Mouse (Mus musculus): ENCODE data around the gene Pid1. TPM values are rescaled to one million over a fixed set of nuclear protein-coding genes. Genes with fewer than 3 reads are reported as not detected.

Pid1 gene
- polyA plus RNA-seq, 1 experiment from 2014 or later = 62.4 TPM

DNA sequence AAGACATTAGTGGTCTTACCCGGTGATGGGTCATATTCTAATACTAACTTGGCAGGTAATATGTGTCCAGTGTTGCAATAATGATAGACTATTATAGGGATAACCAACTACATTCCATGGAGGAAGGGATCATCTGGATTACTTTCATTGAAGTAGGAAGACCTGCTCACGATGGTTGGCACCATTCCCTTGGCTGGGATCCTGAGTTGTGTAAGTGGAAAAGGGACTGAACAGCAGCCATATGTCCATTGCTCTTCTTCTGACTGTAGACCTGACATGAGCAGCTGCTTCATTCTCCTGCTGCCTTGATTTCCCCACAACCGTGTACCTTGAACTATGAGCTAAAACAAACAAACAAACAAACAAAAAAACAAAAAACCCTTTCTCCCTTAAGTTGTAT, 278.6 kb downstream of the Pid1 start:
- no peaks in the 10 kb centered on the region for H3K27me3 ChIP-seq
- no peaks in the 10 kb centered on the region for H3K36me3 ChIP-seq
- ATAC-seq (ENCODE audit: low FRiP score, low read depth) = no peak
- no peak overlapping the region for H3K27ac ChIP-seq (replicated peaks)
- H3K4me2 ChIP-seq (replicated peaks) = no peak overlapping the region
- H3K4me3 ChIP-seq = no peak overlapping the region
- 0 out of 2 replicates have a peak, but pooled peaks cover 5% of the 10 kb centered on the region for H3K4me1 ChIP-seq
- H3K9ac ChIP-seq (replicated peaks) = no peak overlapping the region
- H3K9me3 ChIP-seq = no peaks in the 10 kb centered on the region
- 96% methylated on average over 3 of the region's 3 CpGs for WGBS

DNA sequence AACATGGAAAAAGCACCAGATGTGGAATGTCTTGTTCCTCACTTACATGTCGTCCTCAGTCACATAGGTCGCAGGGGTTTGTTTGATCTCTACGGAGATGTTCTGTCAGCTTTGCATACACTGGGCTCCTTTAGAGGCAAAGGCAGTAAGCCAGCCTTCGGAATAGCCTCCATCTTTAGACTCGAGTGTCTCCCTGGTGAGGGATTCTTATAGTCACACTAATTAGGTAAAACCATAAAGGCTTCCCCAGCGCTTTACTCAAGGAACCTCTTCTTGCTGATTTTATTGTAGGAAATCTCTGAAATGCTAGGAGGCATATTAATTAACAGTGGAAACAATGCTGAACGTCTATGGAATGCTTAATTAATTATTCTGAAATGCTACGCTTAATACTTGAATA, 284.4 kb downstream of the Pid1 start:
- Histone ChIP-seq H3K4me2 (replicated peaks) (no peak overlapping the region), H3K4me3 (no peak overlapping the region), H3K4me1 (no peaks in the 10 kb centered on the region), H3K9me3 (no peaks in the 10 kb centered on the region), H3K9ac (replicated peaks) (no peak overlapping the region), H3K36me3 (peaks cover 3% of the 10 kb centered on the region; the same call in 1 of the 2 replicates), H3K27ac (replicated peaks) (no peak overlapping the region), H3K27me3 (no peaks in the 10 kb centered on the region)
- WGBS = 69% methylated on average over 8 of the region's 8 CpGs
- ATAC-seq (ENCODE audit: low FRiP score, low read depth) = no peak

DNA sequence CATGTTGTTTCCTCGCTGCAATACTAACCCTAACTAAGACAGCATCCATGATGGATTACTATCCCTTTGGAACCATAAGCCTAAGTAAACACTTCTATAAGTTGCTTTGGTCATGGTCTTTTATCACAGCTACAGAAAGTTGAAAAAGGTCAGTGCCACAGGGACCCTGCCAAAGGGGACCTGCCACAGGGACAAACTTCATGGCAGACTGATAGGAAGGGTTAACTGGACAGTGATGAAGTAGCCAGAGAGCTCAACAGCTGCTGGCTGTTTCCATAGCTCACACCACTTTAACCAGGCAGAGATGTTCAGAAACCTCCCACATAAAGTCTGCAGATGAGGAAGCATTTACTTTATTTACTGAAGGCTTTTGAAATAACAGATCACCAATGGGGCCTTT, 287.0 kb downstream of the Pid1 start:
- Histone ChIP-seq H3K9ac (replicated peaks) (no peak overlapping the region), H3K27ac (replicated peaks) (no peak overlapping the region), H3K4me1 (no peaks in the 10 kb centered on the region), H3K4me3 (no peak overlapping the region), H3K4me2 (replicated peaks) (no peak overlapping the region), H3K9me3 (no peaks in the 10 kb centered on the region), H3K36me3 (peaks cover 3% of the 10 kb centered on the region; the same call in 1 of the 2 replicates), H3K27me3 (no peaks in the 10 kb centered on the region)
- no peak for ATAC-seq (ENCODE audit: low FRiP score, low read depth)
- WGBS = 83% methylated on average over 1 of the region's 1 CpGs

DNA sequence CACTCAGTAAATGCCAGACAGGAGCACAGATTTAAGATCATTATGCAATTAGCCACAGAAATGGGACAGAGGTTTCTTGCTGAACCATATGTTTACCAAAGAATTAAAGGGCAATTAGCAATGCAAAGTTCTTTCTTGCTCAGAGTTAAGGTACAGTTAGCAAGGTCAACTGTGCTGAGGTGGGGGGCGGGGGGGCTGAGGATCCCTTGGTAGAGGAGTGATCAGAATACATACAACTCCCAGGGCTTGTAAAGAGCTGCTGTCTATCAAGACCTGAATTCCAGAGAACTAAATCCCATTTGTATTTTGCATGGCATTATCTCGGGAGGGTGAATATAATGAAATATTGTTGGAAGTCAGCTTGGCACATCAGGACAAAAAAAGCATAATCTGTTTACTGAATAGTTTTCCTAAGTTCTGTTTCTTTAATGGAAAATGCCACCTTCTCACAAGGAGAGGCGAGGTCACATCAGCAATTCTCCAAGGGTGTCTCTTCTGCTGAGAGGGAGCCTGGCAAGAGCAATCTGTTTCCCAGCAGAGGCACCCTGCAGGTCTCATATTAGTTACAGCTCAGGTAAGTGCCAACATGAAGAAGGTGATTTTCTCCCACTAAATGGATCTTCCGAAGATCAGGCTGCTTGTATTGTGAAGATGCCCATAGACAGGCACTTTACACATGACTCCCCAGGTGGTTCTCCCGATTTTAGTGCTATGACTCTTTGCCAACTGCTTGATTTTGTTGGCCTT, 306.9 kb downstream of the Pid1 start:
- Histone ChIP-seq H3K9me3 (no peaks in the 10 kb centered on the region), H3K27ac (replicated peaks) (no peak overlapping the region), H3K4me3 (no peak overlapping the region), H3K36me3 (no peaks in the 10 kb centered on the region), H3K9ac (replicated peaks) (no peak overlapping the region), H3K4me1 (peaks cover 13% of the 10 kb centered on the region), H3K4me2 (replicated peaks) (no peak overlapping the region), H3K27me3 (no peaks in the 10 kb centered on the region)
- 66% methylated on average over 5 of the region's 5 CpGs for WGBS
- peak; percentile 66; the same call in 1 of the 2 replicates for ATAC-seq (ENCODE audit: low FRiP score, low read depth)

DNA sequence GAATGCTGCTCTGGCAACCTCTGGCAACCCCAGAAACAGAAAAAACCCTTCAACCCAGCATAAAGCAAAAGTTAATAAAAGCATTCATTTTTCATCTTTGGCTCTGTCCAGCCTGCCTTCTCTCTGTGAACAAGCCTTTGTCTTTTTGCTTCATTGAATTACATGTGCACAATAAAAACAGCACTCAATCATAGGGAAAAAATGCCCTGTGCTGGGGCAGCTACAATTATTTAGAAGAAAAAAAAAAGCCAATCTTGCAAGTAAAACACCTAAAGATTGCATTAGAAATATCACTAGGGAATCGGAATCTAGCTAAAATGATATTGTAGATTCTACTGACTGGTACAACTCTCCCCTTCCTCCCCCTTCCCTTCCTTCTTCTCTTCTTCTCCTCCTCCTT, 307.7 kb downstream of the Pid1 start:
- no peak overlapping the region for H3K27ac ChIP-seq (replicated peaks)
- ATAC-seq (ENCODE audit: low FRiP score, low read depth) = no peak
- H3K4me3 ChIP-seq = no peak overlapping the region
- H3K4me1 ChIP-seq = peaks cover 13% of the 10 kb centered on the region
- H3K27me3 ChIP-seq = no peaks in the 10 kb centered on the region
- no peak overlapping the region for H3K9ac ChIP-seq (replicated peaks)
- no peaks in the 10 kb centered on the region for H3K9me3 ChIP-seq
- H3K36me3 ChIP-seq = no peaks in the 10 kb centered on the region
- 82% methylated on average over 1 of the region's 1 CpGs for WGBS
- H3K4me2 ChIP-seq (replicated peaks) = no peak overlapping the region

DNA sequence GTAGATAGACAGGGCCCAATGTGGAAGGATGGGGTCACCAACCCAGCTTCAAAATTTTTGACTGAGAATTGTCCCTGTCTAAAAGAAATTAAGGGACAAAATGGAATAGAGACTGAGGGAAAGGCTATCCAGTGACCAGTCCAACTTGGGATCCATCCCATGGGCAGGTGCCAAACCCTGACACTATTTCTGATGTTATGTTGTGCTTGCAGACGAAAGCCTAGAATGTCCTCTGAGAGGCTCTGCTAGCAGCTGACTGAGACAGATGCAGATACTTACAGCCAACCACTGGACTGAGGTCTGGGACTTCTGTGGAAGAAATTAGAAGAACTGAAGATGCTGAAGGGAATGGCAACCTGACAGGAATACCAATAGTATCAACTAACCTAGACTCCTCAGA, 338.2 kb downstream of the Pid1 start:
- ATAC-seq (ENCODE audit: low FRiP score, low read depth) = no peak
- Histone ChIP-seq H3K27me3 (no peaks in the 10 kb centered on the region), H3K36me3 (no peaks in the 10 kb centered on the region), H3K9ac (replicated peaks) (no peak overlapping the region), H3K27ac (replicated peaks) (no peak overlapping the region), H3K9me3 (no peaks in the 10 kb centered on the region), H3K4me1 (no peaks in the 10 kb centered on the region), H3K4me3 (no peak overlapping the region), H3K4me2 (replicated peaks) (no peak overlapping the region)
- 95% methylated on average over 1 of the region's 1 CpGs for WGBS

DNA sequence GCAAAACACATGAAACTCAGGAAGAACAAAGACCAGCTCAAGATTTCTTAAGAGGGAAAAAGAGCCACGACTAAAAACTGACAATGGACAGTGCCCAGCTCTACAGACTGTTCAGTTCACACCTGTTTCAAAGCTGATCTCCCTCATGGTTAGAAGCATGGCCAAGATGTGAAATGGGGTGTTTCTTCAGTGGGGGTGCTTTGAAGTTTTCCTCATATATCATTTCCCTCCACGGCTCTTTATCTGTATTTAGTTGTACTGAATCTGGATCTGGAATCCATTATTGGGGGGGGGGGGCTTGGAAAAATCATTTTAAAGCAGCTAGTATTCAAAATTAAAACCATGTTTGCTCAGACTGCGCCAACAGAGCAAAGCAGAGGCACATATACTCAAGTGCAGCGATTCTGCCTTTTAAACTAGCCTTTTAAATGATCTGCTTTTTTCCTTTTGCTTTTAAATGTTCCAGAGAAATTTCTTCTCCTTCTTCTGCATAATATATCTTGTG, 351.1 kb downstream of the Pid1 start:
- H3K36me3 ChIP-seq = no peaks in the 10 kb centered on the region

DNA sequence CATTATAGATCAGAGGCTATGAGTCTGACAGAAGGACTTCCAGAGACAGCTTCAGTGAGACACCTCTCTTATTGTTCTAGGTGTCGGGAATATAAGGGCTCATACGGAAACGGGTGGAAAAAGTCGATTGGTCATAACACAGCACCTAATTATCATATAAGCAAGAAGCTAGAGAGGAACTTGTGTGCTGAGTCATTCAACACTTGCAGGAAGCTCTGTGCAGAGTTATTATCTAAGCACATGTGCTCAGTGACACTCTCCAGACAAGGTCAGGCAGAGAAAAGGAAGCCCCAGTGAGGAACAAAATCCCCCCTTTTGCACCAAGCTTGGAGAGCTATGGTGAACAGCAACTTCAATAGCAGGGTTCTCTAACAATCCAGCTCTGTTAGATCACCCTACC, 361.4 kb downstream of the Pid1 start:
- Histone ChIP-seq H3K27ac (replicated peaks) (no peak overlapping the region), H3K4me1 (no peaks in the 10 kb centered on the region), H3K4me2 (replicated peaks) (no peak overlapping the region), H3K27me3 (no peaks in the 10 kb centered on the region), H3K9me3 (no peaks in the 10 kb centered on the region), H3K9ac (replicated peaks) (no peak overlapping the region), H3K4me3 (no peak overlapping the region), H3K36me3 (no peaks in the 10 kb centered on the region)
- 82% methylated on average over 4 of the region's 4 CpGs for WGBS
- ATAC-seq (ENCODE audit: low FRiP score, low read depth) = no peak

More for the DNA sequence above, 351.1 kb downstream of the Pid1 start:
- H3K27me3 ChIP-seq = no peaks in the 10 kb centered on the region
- ATAC-seq (ENCODE audit: low FRiP score, low read depth) = no peak
- H3K4me3 ChIP-seq = no peak overlapping the region
- 79% methylated on average over 4 of the region's 4 CpGs for WGBS
- H3K27ac ChIP-seq (replicated peaks) = no peak overlapping the region
- no peaks in the 10 kb centered on the region for H3K9me3 ChIP-seq
- H3K9ac ChIP-seq (replicated peaks) = no peak overlapping the region
- no peaks in the 10 kb centered on the region for H3K4me1 ChIP-seq
- H3K4me2 ChIP-seq (replicated peaks) = no peak overlapping the region

Small RNA genes within 50 kb of the gene (microRNA-seq; reads per million reads assigned to microRNA genes)
- gene Mir6353 = not detected

Data from midbrain, embryonic 12.5 days (tissue).